Mouse (Mus musculus): Measurements from ENCODE around the gene Carnmt1.
A peak's percentile ranks its signal among the peaks of the same experiment; 100 is the strongest.

Gene Carnmt1

DNA sequence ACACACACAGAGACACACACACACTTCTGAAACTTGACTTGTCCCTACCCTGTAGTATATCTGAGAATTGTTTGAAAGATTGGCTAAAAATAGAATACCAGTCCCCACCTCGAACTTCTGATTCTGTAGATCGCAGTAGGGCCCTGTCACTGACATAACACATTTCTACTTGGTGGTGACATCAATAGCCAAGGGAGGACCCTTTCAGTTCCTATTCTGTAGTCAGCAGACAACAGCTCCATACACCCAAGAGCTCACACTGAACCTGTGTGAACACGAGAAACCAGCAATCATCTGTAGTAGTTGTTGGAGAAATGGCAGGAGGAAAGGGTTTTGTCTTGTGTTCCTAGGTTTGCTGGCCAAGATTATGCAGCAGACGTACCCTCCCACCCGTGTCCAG, 15.6 kb upstream of the Carnmt1 start:
- no peak for DNase-seq

DNA sequence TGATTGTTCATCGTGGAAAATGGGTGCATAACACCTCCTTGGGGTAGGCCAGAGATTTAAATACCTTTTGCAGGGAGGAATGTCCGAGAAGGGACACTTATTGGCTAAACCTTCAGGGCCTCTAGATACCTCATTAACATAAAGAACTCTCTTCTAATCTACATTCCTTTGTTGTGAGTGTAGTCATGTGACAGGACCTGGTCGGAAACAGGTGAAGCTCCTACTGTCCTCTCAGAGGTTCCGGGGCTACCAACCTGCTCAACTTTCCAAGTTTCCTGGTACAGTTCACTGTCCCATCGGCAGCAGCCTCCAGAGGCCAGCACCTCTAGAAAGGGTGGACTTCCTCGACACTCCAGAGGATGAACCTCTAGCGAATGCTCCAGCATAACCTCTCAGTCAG, 14.6 kb upstream of the Carnmt1 start:
- DNase-seq: no peak

DNA sequence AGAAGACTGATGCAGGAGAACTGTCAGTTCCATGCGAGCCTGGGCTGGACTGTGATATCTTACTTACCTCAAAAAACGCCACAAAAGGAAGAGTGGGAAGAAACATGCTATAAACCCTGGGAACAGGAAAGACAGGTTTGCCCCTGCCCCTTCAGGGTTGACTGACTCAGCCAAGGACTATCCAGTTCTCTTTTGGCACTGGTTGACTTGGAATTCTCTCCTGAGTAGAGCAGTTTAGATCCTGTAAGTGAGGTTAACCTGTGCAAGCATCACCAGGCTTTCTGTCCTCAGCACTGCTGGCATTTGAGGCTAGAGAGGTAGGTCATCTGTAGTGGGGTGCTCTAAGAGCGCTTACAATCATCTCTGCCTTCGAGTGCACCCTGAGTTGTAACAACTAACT, 12.1 kb upstream of the Carnmt1 start:
- DNase-seq: no peak

DNA sequence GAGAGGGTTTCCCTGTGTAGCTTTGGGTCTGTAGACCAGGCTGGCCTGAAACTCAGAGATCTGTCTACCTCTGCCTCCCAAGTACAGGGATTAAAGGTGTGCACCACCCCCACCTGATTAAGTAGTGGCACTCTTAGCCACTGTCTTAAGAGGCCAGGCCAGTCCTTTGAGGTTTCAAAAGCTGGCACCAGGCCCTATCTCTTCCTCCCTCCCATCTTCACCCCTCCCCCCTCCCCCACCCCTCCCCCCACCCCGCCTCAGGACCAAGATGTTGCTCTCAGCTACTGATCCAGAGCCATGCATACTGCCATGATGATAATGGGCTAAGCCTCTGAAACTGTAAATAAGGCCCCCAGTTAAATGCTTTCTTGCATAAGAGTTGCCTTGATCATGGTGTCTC, 11.2 kb upstream of the Carnmt1 start:
- no peak for DNase-seq

DNA sequence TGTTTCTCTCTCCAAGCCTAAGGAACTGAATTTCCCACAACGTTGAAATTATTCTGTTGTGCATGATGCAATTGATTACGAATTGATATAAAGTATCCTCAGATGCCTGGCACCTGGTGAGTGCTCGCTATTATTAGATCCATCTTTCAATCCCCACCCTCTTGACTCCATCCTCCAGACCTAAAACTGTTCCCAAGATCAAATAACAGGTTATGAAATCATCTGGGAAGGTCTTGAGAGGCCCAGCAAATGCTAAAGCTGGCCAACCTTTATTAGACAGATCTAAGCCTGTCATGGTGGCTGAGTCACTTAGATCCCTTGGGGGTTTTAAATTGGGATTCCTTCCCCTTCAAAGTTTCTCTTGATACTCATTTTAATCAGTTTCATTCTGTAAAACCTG, 10.1 kb upstream of the Carnmt1 start:
- no peak for DNase-seq

DNA sequence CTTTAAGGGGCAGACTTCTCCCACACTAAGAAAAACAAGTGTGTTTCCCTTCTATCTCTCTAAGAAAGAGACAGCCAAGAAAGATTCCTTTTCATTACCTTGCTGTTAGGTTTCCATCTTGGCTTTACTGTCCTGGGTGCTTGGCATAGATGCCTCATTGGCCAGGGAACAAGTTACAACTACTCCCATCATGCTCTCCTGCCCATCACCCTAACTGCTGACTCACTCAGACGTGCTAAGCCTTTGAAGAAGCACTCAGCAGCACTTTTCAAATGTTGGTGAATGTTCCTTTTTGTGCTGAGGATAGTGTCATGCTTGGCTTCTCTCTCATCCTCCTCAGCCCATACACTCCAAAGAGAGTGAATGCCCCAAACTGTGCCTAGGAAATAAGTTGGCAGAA, 8.9 kb upstream of the Carnmt1 start:
- DNase-seq: no peak

DNA sequence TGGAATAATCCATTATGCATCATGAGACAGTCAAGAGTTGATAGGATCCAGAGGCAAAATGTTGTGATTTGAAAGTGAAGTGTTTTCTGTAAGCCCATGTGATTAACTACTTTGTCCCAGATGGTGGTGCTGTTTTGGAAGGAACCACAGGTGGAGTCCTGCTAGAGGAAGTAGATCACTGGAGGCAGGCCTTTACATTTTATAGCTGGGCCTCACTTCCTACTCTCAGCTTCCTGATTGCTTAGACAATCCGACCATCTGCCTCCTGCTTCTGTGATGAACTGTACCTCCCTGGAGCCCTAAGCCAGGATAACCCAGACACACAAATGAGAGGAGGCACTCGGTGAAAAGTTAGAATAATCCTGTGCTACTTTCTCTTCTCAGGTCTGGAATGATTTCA, 6.7 kb upstream of the Carnmt1 start:
- DNase-seq: no peak

DNA sequence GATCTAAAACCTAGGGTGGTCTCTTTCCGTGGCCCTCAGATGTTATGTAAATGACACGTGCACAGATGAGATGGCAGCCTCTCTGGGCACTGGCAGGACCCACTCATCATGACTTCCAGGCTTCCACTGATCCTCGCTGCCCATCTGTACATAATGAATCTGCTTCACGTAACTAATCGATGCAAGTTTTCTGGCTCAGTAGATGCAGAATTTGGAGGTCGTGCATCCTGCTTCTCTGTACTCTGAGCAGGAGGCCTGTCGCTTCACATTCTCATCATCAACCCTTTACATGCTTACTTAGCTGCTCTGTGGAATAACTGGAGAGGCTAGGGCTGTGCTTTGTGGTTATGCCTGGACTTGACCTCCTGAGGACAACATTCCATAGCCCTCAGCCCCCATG, 3.6 kb upstream of the Carnmt1 start:
- DNase-seq: no peak

DNA sequence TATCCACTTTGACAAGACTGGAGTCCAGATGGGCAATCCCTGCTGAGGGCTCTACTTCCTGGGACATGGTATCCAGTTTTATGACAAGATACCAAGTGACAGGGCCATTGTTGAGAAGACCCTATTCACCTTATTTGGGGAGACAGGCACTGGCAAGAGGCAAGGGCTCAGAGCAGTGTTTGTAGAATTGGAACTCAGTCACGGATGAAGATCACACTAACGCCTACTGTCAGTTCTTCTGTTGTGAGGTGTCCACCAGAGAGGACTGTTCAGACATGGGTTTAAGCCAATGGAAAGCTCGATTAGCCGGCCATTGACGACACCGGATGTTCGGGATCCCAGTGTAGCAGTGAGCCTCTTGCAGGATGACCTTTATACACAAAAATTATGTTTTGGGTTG, 1.0 kb upstream of the Carnmt1 start:
- DNase-seq: no peak

DNA sequence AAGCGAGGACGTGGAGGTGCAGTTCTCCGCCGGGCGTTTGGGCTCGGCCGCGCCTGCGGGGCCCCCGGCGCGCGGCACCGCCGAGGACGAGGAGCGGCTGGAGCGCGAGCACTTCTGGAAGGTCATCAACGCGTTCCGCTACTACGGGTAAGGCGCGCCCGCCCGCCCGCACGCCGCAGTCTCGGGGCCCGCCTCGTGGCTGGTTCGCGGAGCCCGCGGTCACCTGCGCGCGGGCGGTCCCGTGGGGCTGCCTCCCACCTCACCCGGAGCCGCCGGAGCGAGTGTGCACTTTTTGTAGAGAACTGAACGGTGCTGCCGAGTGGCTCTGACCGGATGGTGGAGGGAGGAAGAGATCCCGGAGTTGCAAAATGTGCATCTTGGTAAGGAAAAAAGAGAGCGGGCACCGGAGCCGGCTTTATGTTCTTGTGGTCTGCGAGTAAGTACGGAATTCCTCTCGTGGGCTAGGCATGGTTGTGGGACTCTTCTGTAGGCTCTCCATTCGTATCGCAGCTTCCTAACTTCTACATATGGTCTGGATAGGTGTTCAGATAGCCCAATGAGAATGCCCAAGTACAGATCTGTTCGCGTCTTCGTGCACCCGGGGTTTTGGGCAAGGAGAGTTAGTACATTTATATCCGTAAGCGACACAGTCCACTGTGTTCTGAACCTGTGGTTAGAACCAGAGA, 635 bp downstream of the Carnmt1 start:
- DNase-seq: peak; percentile 31 to 63

DNA sequence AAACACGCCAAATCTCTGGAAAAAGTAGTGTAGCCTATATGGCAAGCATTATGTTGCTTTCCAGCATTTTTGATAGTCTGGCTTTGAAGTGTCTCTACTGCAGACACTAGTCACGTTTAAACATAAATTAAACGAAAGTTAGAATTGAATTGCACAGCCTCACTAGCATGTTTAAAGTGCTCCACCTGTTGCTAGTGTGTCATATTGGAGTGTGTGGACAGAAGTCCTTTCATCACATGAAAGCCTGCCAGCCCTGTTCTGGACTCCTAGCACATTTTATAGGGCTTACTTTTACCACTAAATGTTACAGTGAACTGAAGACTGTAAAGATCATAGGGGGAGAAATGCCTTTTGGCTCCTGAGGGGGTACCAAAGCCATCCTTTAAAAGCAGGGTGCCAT, 1.9 kb downstream of the Carnmt1 start:
- no peak for DNase-seq

DNA sequence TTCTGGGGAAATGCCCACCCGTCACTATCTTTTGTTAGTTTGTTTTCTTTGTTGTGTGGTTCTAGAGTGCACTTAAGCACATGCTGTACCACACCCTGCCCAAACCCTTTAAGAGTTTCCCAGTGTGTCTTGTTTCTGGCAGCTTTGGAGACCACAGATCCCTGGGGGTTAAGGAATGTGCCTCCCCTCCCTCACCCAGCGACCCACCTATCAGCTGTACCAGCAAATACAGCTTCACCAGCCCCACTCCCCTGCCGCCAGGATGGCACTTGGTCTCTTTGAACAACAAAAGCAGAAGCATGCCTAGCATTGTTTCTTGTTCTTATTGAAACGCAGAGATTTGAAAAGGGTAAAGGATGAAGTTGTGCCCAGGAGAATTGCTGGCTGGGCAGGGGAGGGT, 2.6 kb downstream of the Carnmt1 start:
- no peak for DNase-seq

DNA sequence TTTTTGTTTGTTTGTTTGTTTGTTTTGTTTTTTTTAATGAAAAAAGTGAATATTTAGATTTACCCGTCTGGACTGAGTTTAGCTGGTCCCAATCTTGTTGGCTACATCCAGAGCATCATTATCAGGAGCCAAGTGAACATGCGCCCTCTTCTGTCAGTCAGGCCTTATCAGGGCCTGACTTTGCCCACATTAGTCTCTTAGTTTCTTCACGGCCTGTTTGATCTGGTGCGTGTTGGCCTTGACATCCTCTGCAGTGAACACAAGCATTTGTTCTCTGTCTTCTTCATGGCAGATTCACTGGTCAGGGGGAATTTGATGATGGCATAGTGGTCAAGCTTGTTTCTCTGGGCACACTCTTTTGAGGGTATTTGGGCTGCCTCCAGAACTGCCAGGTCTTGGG, 11.6 kb downstream of the Carnmt1 start:
- DNase-seq: no peak

DNA sequence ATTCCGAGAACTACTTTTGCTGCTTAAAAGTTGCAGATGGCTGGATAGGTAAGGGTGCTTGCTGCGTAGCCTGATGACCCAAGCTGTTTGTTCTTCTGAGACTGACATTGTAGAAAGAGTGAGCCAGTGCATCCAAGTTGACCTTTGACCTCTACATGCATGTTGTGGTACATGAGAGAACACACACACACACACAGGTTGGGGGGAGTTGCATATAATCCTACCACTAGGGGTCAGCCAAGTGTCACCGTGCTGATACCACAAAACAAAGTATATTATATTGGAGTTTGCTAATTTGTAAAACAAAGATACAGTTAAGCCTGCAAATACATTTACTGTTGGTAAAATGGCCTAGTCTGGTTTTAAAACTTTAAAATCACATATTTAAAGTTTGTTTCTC, 17.0 kb downstream of the Carnmt1 start:
- DNase-seq: peak in 1 of 2 experiments; percentile 64

DNA sequence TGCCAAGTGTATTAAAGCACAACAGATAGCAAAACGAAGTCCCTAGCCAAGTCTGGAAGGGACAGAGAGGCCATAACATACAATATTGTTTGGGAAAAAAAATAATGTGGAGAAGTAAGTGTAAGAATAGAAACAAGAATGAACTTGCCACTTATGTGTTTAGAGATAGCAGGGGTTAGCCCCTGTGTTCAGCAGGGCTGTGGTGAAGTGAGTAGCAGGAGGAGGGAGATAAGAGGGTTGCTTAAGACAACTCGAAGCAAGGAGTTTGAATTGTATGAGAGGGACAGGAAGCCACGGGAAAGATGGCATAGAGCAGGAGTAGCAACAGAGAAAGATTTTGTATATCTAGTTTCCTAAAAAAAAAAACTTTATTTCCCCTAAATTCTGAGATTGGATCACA, 21.6 kb downstream of the Carnmt1 start:
- no peak for DNase-seq

DNA sequence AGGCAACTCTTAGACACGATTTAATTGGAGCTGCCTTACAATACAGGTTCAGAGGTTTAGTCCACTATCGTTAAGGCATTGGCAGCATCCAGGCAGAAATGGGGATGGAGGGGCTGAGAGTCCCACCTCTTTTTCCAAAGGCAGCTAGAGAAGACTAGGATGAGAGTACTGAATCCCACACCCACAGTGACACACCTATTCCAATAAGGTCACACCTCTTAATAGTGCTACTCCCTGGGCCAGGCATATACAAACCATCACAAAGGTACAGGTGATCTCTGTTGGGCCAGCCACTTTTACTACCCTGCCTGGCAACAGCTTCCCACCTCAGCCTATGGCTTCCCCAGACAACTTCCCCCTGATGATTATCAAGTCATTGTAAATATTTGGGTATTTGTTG, 22.2 kb downstream of the Carnmt1 start:
- no peak for DNase-seq

DNA sequence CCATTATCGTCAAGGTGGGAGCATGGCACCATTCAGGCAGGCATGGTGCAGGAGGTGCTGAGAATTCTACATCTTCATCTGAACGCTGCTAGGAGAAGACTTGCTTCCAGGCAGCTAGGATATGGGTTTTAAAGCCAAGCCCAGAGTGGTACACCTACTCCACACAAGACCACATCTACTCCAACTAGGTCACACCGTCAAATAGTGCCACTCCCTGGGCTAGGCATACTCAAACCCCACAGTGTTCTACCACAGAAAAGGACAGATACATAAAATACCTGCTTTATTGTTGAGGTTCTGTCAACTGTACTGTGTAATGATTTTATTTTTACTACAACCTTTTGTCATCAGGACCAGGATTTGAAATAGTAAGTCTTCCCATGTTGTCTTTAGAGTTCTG, 24.6 kb downstream of the Carnmt1 start:
- DNase-seq: no peak

DNA sequence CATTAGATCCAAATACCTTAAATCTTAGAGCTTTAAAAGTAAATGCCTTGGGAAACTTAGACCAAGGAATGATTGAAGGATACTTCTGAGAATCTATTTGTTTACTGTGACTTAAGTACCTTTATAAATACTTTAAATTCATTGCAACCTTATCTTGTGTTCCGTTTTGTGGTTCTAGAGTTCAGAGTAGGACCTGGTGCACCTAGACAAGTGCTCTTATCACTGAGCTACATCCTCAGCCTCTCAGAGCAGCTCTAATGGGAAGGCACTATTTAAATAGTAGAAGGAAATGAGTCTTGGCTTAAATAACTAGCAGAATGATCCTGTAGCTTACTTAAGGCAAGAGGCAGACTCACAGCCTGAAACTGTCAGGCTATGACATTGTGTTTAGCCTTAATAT, 25.0 kb downstream of the Carnmt1 start:
- no peak for DNase-seq

DNA sequence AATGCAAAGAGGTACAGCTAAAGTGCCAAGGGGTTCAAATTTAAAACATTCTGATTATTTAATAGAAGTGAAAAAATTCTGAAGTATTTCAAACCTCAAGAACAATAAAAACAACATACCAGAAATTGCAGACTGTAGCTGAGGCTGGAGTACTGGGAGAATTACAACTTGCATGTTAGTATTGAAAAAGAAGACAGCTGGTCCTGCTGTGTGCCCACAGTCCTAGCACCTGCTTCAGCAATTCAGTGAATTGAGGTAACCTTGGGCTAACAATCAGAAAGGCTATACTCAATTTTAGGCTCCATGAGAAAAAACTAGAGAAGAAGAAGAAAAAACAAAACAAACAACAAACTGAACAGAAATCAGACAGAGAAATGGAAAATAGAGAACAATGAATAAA, 37.5 kb downstream of the Carnmt1 start:
- DNase-seq: no peak

DNA sequence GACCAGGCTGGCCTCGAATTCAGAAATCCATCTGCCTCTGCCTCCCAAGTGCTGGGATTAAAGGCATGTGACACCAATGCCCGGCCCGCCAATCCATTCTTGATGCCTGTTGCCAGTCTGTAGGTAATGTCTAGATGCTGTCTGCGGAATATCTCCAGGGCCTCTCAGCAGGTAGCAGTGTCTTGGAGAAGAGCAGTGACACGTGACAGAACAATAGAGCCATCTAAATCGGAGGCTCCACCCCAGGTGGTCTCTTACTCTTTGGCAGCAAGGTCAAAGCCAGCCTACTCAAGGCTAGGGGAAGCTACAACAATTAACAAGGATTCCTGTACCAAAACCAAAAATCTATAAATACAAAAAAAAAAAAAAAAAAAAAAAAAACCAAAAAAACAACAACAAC, 40.3 kb downstream of the Carnmt1 start:
- DNase-seq: no peak

DNA sequence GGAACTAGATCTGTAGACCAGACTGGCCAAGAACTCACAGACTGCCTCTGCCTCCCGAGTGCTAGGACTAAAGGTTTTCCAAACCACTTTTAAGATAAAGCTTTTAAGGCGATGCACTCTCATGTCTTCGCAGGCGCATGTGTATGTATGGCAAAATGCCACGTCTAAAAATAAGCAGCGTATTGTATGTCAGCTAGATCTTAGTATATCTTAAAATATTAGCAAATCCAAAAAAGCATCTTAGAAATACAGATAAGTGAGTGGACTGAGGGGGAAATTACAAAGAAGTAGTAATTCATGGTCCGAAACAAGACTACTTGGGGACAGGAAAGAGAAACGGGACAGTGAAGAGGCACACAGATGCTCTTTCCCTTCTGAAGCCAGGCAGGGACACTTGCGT, 41.0 kb downstream of the Carnmt1 start:
- DNase-seq: no peak

DNA sequence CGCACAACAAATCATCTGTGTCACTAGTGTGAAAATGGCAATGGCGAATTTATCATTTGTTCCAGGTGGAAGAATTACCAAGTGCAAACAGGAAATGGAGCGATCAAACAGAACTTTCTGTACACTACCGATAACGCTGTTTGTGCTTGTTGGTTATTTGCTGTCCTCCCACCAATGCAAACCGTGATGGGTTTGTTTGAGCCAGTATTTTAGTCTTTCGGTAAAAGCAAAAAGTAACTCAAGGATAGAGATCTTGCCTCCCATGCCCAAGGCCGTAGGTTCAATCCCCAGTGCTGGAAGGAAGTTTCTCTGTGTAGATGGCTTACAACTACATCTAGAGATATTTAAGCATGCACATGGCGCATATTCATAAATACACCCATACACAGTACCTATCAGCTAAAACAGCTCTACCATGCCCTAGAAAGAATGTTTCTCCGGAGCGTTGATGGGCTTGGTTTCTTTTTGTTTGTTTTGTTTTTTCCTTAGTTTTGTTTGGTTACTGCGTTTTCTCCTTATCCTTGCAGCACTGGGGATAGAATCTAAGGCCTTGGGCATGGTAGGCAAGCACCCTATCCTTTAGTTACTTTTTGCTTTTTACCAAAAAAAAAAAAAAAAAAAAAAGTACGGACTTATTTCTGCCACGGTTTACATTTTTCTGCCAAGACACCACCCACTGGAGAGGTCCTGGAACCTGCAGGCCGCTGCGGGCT, 41.7 kb downstream of the Carnmt1 start:
- no peak for DNase-seq

DNA sequence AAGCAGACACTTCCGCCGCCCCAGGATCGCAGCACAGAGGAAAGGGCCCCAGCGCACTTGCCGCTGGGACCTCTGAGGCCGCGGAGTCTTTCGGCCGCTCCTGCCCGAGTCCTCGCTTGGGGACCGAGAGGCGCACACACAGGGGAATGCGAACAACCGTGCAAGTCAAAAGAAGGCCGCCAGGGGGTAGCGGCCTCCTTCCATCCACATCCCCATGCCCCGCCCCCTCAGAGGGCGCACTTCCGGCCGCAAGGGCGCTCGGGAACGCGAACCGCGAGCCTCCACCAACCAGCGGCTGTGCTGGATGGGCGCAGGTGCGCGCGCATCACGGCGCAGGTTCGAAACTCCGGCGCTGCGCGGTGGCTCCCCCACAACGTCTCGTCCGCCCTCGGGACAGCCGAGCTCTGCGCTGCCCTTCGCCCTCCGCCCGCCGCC, 42.3 kb downstream of the Carnmt1 start, which contains the start of gene D030056L22Rik:
TSS of gene D030056L22Rik (plus strand) at position 328 of the 435 bp plus-strand sequence.
- peak; percentile 98 to 99 for DNase-seq

DNA sequence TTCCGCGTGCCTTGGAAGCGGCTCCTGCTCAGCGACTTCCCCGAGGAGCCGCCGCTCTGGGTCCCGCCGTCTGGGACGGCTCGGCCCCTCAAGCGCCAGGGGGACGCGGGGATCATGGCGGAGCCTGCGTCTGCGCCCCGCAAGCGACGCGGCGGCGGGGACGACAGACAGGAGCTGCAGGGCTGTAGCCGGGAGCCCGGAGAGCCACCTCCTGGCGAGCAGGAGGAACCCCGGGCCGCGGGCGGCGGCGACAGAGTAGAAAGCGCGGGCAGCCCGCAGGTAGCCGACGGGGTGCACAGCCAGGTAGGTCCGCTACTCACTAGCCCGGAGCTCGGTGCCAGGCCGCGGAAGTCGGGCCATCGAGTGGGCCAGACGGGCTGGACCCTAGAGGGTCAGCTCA, 42.8 kb downstream of the Carnmt1 start:
- DNase-seq: peak; percentile 55 to 79

DNA sequence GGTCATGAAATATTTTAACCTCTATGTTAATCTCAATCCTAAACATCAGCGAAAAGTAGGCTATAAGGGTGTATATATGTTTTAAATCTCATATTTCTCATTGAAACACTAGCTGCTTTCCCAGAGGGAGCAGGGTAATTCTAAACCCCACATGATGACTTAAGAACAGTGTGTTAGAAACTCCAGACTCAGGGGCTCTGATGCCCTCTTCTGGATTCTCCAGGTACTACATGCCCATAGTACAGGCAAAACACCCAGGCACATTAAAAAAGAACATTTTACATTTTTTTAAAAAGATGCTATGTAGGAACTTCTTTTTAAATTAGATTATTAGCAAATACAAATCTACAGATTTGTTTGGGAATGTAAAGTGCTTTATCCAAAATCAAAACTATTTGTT, 45.8 kb downstream of the Carnmt1 start:
- DNase-seq: peak; percentile 63 to 89
